Mouse (Mus musculus) heart, embryonic 10.5 days (tissue): ENCODE measurements around the gene Dcn. TPM values are rescaled to one million over a fixed set of nuclear protein-coding genes. Genes with fewer than 3 reads are reported as not detected.

Experiments
- DNase-seq: peaks from one replicate; pipeline ENCODE4 v3.0.0-alpha.2; 2017; ENCODE audit warnings: low spot score
- H3K27ac ChIP-seq: fragments of 300-500 bp; sonication (generic); 2 replicates; pipeline ENCODE4 v1.5.1; 2016; ENCODE audit warnings: mild to moderate bottlenecking
- H3K27me3 ChIP-seq: fragments of 300-500 bp; sonication (generic); 2 replicates; pipeline ENCODE4 v1.6.1; 2016; ENCODE audit warnings: mild to moderate bottlenecking; ENCODE audit not compliant: poor library complexity, insufficient read depth, severe bottlenecking
- H3K36me3 ChIP-seq: fragments of 300-500 bp; sonication (generic); 2 replicates; pipeline ENCODE4 v1.6.1; 2016; ENCODE audit warnings: mild to moderate bottlenecking, moderate library complexity
- H3K4me1 ChIP-seq: fragments of 300-500 bp; sonication (generic); 2 replicates; pipeline ENCODE4 v1.6.1; 2016; ENCODE audit warnings: mild to moderate bottlenecking
- H3K4me3 ChIP-seq: fragments of 300-500 bp; sonication (generic); 2 replicates; pipeline ENCODE4 v1.5.1; 2016; ENCODE audit warnings: mild to moderate bottlenecking, moderate library complexity
- H3K9me3 ChIP-seq: fragments of 300-500 bp; sonication (generic); 2 replicates; pipeline ENCODE4 v1.6.1; 2016; ENCODE audit warnings: mild to moderate bottlenecking, moderate library complexity
- WGBS: fragments of 180-500 bp; shearing (Covaris S2); methylation state at CpG from one replicate; pipeline ENCODE4 v1.1.7; 2016; 5-methylcytosine and 5-hydroxymethylcytosine counted together
- polyA plus RNA-seq: library from polyadenylated mRNA; unstranded; fragments of >200 nt; fragmentation: Nextera tagmentation; extraction: Ambion mirVana; gene quantifications from 2 replicates; pipeline ENCODE4 v1.2.1, GENCODE M21; 2016

Dcn gene
- polyA plus RNA-seq, 1 experiment from 2014 or later, result 47.6 TPM

GRCm38 (mm10) chr10:97485151-97485550 lies 5.7 kb downstream of the Dcn start:
- Histone ChIP-seq H3K4me3 (no peak overlapping the region), H3K27me3 (no peaks in the 10 kb centered on the region), H3K27ac (no peak overlapping the region), H3K4me1 (no peaks in the 10 kb centered on the region), H3K36me3 (no peaks in the 10 kb centered on the region), H3K9me3 (no peaks in the 10 kb centered on the region)
- no peak for DNase-seq
- WGBS, result 63% methylated on average over 2 of the region's 2 CpGs

GRCm38 (mm10) chr10:97486085-97486484 lies 6.7 kb downstream of the Dcn start:
- no peak overlapping the region for H3K27ac ChIP-seq
- H3K36me3 ChIP-seq, result no peaks in the 10 kb centered on the region

GRCm38 (mm10) chr10:97487269-97487989 lies 8.0 kb downstream of the Dcn start:
- WGBS, result 82% methylated on average over 6 of the region's 6 CpGs
- DNase-seq, result no peak
- Histone ChIP-seq H3K36me3 (no peaks in the 10 kb centered on the region), H3K9me3 (no peaks in the 10 kb centered on the region), H3K27me3 (no peaks in the 10 kb centered on the region), H3K4me1 (no peaks in the 10 kb centered on the region), H3K27ac (no peak overlapping the region), H3K4me3 (no peak overlapping the region)

More at GRCm38 (mm10) chr10:97486085-97486484, 6.7 kb downstream of the Dcn start:
- H3K27me3 ChIP-seq, result no peaks in the 10 kb centered on the region
- DNase-seq, result no peak
- H3K9me3 ChIP-seq, result no peaks in the 10 kb centered on the region
- no peak overlapping the region for H3K4me3 ChIP-seq
- H3K4me1 ChIP-seq, result no peaks in the 10 kb centered on the region

GRCm38 (mm10) chr10:97492367-97492980 lies 13.1 kb downstream of the Dcn start:
- no peaks in the 10 kb centered on the region for H3K36me3 ChIP-seq
- H3K27ac ChIP-seq, result no peak overlapping the region
- WGBS, result 71% methylated on average over 4 of the region's 4 CpGs
- H3K27me3 ChIP-seq, result no peaks in the 10 kb centered on the region
- no peak for DNase-seq
- H3K4me3 ChIP-seq, result no peak overlapping the region
- no peaks in the 10 kb centered on the region for H3K4me1 ChIP-seq
- H3K9me3 ChIP-seq, result no peaks in the 10 kb centered on the region

- H3K4me3 ChIP-seq, result no peak overlapping the region
- H3K27me3 ChIP-seq, result no peaks in the 10 kb centered on the region
- WGBS, result 56% methylated on average over 5 of the region's 5 CpGs
- H3K9me3 ChIP-seq, result no peaks in the 10 kb centered on the region
- no peak for DNase-seq
- H3K27ac ChIP-seq, result no peak overlapping the region
- no peaks in the 10 kb centered on the region for H3K36me3 ChIP-seq
- H3K4me1 ChIP-seq, result no peaks in the 10 kb centered on the region
These were observed 18.2 kb downstream of the Dcn start for GRCm38 (mm10) chr10:97497646-97498045.

- Histone ChIP-seq H3K36me3 (no peaks in the 10 kb centered on the region), H3K4me3 (no peak overlapping the region), H3K27ac (no peak overlapping the region), H3K9me3 (no peaks in the 10 kb centered on the region), H3K4me1 (no peaks in the 10 kb centered on the region), H3K27me3 (no peaks in the 10 kb centered on the region)
- WGBS, result 71% methylated on average over 3 of the region's 3 CpGs
- no peak for DNase-seq
These were observed 44.0 kb downstream of the Dcn start for GRCm38 (mm10) chr10:97523366-97523765.

GRCm38 (mm10) chr10:97535697-97536096 lies 56.3 kb downstream of the Dcn start:
- no peaks in the 10 kb centered on the region for H3K4me1 ChIP-seq
- no peaks in the 10 kb centered on the region for H3K36me3 ChIP-seq
- no peak overlapping the region for H3K27ac ChIP-seq
- WGBS, result 54% methylated on average over 4 of the region's 4 CpGs
- H3K27me3 ChIP-seq, result no peaks in the 10 kb centered on the region
- no peaks in the 10 kb centered on the region for H3K9me3 ChIP-seq
- no peak overlapping the region for H3K4me3 ChIP-seq
- no peak for DNase-seq

- DNase-seq, result no peak
- H3K27me3 ChIP-seq, result no peaks in the 10 kb centered on the region
- H3K9me3 ChIP-seq, result no peaks in the 10 kb centered on the region
- 67% methylated on average over 2 of the region's 2 CpGs for WGBS
- no peak overlapping the region for H3K27ac ChIP-seq
- H3K36me3 ChIP-seq, result no peaks in the 10 kb centered on the region
- H3K4me1 ChIP-seq, result no peaks in the 10 kb centered on the region
- no peak overlapping the region for H3K4me3 ChIP-seq
These were observed 57.5 kb downstream of the Dcn start for GRCm38 (mm10) chr10:97536921-97537320.

- Histone ChIP-seq H3K9me3 (no peaks in the 10 kb centered on the region), H3K27ac (no peak overlapping the region), H3K4me3 (no peak overlapping the region), H3K4me1 (no peaks in the 10 kb centered on the region), H3K36me3 (no peaks in the 10 kb centered on the region), H3K27me3 (no peaks in the 10 kb centered on the region)
- WGBS, result 74% methylated on average over 4 of the region's 4 CpGs
- no peak for DNase-seq
These were observed 58.8 kb downstream of the Dcn start for GRCm38 (mm10) chr10:97538202-97538601.

- 56% methylated on average over 1 of the region's 1 CpGs for WGBS
- Histone ChIP-seq H3K36me3 (no peaks in the 10 kb centered on the region), H3K4me1 (no peaks in the 10 kb centered on the region), H3K27me3 (no peaks in the 10 kb centered on the region), H3K27ac (no peak overlapping the region), H3K4me3 (no peak overlapping the region), H3K9me3 (no peaks in the 10 kb centered on the region; the same call in 1 of the 2 replicates)
- no peak for DNase-seq
These were observed 68.3 kb downstream of the Dcn start for GRCm38 (mm10) chr10:97547740-97548139.

GRCm38 (mm10) chr10:97564957-97565856 lies 85.8 kb downstream of the Dcn start, which contains the start of gene Lum:
Gene Lum, plus strand, starts transcription at chr10:97565128.
- no peak within 1 kb of the TSS for H3K4me3 ChIP-seq
- no peaks in the 10 kb centered on the region for H3K36me3 ChIP-seq
- 55% methylated on average over 10 of the region's 10 CpGs for WGBS
- DNase-seq, result no peak
- H3K27ac ChIP-seq, result peak within 1 kb of the TSS; percentile 42; the same call in 1 of the 2 replicates
- H3K9me3 ChIP-seq, result no peaks in the 10 kb centered on the region
- no peaks in the 10 kb centered on the region for H3K4me1 ChIP-seq
- H3K27me3 ChIP-seq, result no peaks in the 10 kb centered on the region

GRCm38 (mm10) chr10:97567489-97568135 lies 88.2 kb downstream of the Dcn start:
- Histone ChIP-seq H3K27ac (no peak overlapping the region), H3K27me3 (no peaks in the 10 kb centered on the region), H3K9me3 (no peaks in the 10 kb centered on the region), H3K36me3 (no peaks in the 10 kb centered on the region), H3K4me1 (no peaks in the 10 kb centered on the region), H3K4me3 (no peak overlapping the region)
- 64% methylated on average over 8 of the region's 8 CpGs for WGBS
- DNase-seq, result no peak
